Mouse (Mus musculus) stomach, postnatal 0 days (tissue): Measurements from ENCODE around the gene 2210010C04Rik. TPM values are rescaled to one million over a fixed set of nuclear protein-coding genes. Genes with fewer than 3 reads are reported as not detected.

ENCODE experiments used
- ATAC-seq: fragments of 200-750 bp; cut with Nextera tagmentation; 2 replicates; pipeline ENCODE4 v1.8.0; 2017; ENCODE audit not compliant: low FRiP score, low TSS enrichment
- DNase-seq: peaks from one replicate; pipeline ENCODE4 v3.0.0-alpha.2; 2016; ENCODE audit warnings: low spot score
- H3K27ac ChIP-seq: fragments of 300-500 bp; sonication (generic); replicated peaks from 2 replicates; pipeline ENCODE4 v1.5.1; 2014; ENCODE audit warnings: mild to moderate bottlenecking, control low read depth
- H3K27me3 ChIP-seq: fragments of 300-500 bp; sonication (generic); 2 replicates; pipeline ENCODE4 v1.6.1; 2014; ENCODE audit warnings: low read length; ENCODE audit not compliant: control insufficient read depth, insufficient read depth
- H3K36me3 ChIP-seq: fragments of 300-500 bp; sonication (generic); 2 replicates; pipeline ENCODE4 v1.6.1; 2014; ENCODE audit warnings: low read length, mixed read lengths; ENCODE audit not compliant: control insufficient read depth, insufficient read depth
- H3K4me1 ChIP-seq: fragments of 300-500 bp; sonication (generic); replicated peaks from 2 replicates; pipeline ENCODE4 v1.6.1; 2014; ENCODE audit warnings: antibody characterized with exemption; ENCODE audit not compliant: control insufficient read depth, insufficient read depth
- H3K4me2 ChIP-seq: fragments of 300-500 bp; sonication (generic); replicated peaks from 2 replicates; pipeline ENCODE4 v1.6.1; 2014; ENCODE audit warnings: low read depth, mild to moderate bottlenecking, control low read depth, moderate library complexity
- H3K4me3 ChIP-seq: fragments of 300-500 bp; sonication (generic); 2 replicates; pipeline ENCODE4 v1.5.1; 2014; ENCODE audit warnings: low read depth, low read length, control low read depth
- H3K9ac ChIP-seq: fragments of 300-500 bp; sonication (generic); 2 replicates; pipeline ENCODE4 v1.6.1; 2014; ENCODE audit warnings: mild to moderate bottlenecking, low read length, control low read depth, mixed read lengths
- H3K9me3 ChIP-seq: fragments of 300-500 bp; sonication (generic); 2 replicates; pipeline ENCODE4 v1.6.1; 2016; ENCODE audit warnings: low read length; ENCODE audit not compliant: control insufficient read depth
- CTCF ChIP-seq: IDR thresholded peaks from 2 replicates; pipeline ENCODE4 v1.5.1; 2016; ENCODE audit warnings: antibody characterized with exemption, low read depth, mild to moderate bottlenecking, moderate library complexity
- EP300 ChIP-seq: optimal IDR thresholded peaks from 2 replicates; pipeline ENCODE3; 2016; ENCODE audit warnings: antibody characterized with exemption
- WGBS: fragments of 180-500 bp; shearing (Covaris S2); extraction: QIAGEN DNeasy Blood & Tissue Kit; methylation state at CpG from one replicate; pipeline ENCODE4 v1.1.7; 2014; 5-methylcytosine and 5-hydroxymethylcytosine counted together
- polyA plus RNA-seq: library from polyadenylated mRNA; unstranded; fragments of >200 nt; fragmentation: Nextera tagmentation; extraction: Ambion mirVana; gene quantifications from 2 replicates; pipeline ENCODE4 v1.2.1, GENCODE M21; 2015

The 2210010C04Rik gene
- polyA plus RNA-seq, 1 experiment from 2014 or later, result 1.4 TPM

- no peak overlapping the region for H3K4me2 ChIP-seq
- no peak for DNase-seq
- WGBS, result 78% methylated on average over 6 of the region's 6 CpGs
- no peaks in the 10 kb centered on the region for H3K4me1 ChIP-seq
- no peaks in the 10 kb centered on the region for H3K36me3 ChIP-seq
- TF ChIP-seq EP300, result no peak
- TF ChIP-seq CTCF, result no peak
- no peaks in the 10 kb centered on the region for H3K9me3 ChIP-seq
- ATAC-seq, result no peak
- no peak overlapping the region for H3K4me3 ChIP-seq
- no peaks in the 10 kb centered on the region for H3K27me3 ChIP-seq
- no peak overlapping the region for H3K27ac ChIP-seq
- no peak overlapping the region for H3K9ac ChIP-seq
Observed at GRCm38 (mm10) chr6:41032802-41033201, 2.5 kb downstream of the 2210010C04Rik start.

DNA sequence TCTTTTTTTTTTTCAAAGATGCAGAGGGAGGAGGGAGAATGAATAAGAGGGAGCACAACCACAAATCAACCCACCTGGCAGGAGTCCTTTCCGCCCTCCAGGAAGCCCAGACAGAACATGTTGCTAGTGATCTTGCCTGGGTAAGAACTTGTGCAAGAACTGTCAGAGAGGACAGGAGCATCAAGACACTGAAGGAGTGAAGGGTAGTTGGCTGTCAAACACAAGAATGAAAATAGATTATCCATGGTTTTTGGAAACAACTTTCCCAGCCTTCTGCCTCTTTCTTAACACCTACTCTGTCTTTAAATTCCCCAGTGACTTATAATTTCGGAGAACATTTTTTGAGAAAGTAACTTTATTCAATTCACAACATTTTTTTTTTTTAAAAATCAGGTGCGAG, 3.1 kb downstream of the 2210010C04Rik start:
- Histone ChIP-seq H3K27ac (no peak overlapping the region), H3K4me2 (no peak overlapping the region), H3K36me3 (no peaks in the 10 kb centered on the region), H3K4me1 (no peaks in the 10 kb centered on the region), H3K9ac (no peak overlapping the region), H3K27me3 (no peaks in the 10 kb centered on the region), H3K9me3 (no peaks in the 10 kb centered on the region), H3K4me3 (no peak overlapping the region)
- no peak for DNase-seq
- TF ChIP-seq EP300, result no peak
- TF ChIP-seq CTCF, result no peak
- whole genome bisulfite sequencing, result 84% methylated on average over 3 of the region's 3 CpGs
- no peak for ATAC-seq

DNA sequence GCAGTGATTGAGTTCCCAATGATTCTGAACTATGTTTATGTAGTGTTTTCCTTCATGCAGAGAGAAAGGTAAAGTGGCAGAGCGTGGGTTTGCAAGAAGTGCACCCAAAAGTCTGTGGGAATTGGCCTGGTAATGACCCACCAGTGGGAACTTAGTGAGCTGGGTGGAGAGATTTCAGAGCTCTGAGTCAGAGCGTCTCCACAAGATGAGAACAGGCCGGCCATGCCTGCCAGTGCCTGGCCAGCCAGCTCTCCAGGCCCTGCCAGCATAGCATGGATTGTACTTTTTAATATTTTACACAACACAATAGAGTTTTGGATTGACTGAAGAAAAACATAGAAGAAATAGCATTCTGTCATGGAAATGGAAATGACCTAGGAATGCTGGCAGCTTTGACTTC, 4.5 kb downstream of the 2210010C04Rik start:
- no peaks in the 10 kb centered on the region for H3K9me3 ChIP-seq
- no peak overlapping the region for H3K9ac ChIP-seq
- H3K4me1 ChIP-seq, result no peaks in the 10 kb centered on the region
- H3K27ac ChIP-seq, result no peak overlapping the region
- TF ChIP-seq CTCF, result no peak
- TF ChIP-seq EP300, result no peak
- no peak overlapping the region for H3K4me3 ChIP-seq
- no peak for DNase-seq
- 84% methylated on average over 3 of the region's 3 CpGs for WGBS
- no peak overlapping the region for H3K4me2 ChIP-seq
- no peaks in the 10 kb centered on the region for H3K27me3 ChIP-seq
- no peaks in the 10 kb centered on the region for H3K36me3 ChIP-seq
- no peak for ATAC-seq

GRCm38 (mm10) chr6:41027053-41027452, 8.3 kb downstream of the 2210010C04Rik start:
- H3K9ac ChIP-seq, result no peak overlapping the region
- H3K27me3 ChIP-seq, result no peaks in the 10 kb centered on the region
- no peak overlapping the region for H3K4me2 ChIP-seq
- ATAC-seq (no peak), DNase-seq (no peak)
- H3K9me3 ChIP-seq, result no peaks in the 10 kb centered on the region
- no peaks in the 10 kb centered on the region for H3K4me1 ChIP-seq
- no peak for TF ChIP-seq EP300
- no peak for TF ChIP-seq CTCF
- H3K27ac ChIP-seq, result no peak overlapping the region
- H3K36me3 ChIP-seq, result no peaks in the 10 kb centered on the region
- WGBS, result 25% methylated on average over 2 of the region's 2 CpGs
- no peak overlapping the region for H3K4me3 ChIP-seq

DNA sequence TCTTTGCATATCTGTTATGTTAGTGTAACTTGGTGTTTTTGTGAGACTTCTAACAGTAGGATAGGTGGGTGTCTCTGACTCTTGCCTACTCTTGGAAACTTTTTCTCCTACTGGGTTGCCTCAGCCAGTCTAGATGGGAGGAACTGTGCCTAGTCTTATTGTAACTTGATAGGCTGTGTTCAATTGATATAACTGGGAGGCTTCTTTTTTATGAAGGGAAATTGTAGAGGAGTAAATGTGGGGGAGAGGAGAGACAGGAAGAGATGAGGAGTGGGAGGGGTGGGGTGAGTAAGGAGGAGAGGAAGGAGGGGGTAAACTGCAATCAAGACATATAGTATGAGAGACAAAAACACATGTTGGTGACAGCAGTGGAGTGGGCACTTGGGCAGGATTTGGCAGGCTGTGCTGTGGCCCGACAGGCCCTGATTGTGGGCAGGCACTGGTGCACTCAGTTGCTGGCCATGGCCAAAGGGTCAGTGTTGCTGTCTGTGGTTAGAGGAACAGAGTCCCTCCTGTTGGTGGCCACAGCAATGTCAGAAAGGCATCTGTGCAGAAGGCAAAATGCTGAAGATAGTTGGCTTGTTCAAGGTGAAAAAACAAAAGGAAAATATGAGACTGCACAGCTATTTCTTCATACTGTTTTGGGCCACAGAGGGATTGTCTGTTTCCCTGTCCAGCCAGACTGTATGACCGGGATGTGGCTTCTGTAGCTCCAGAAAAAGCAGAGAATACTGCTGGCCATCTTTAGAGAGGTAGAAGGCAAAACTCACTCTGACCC, 9.2 kb downstream of the 2210010C04Rik start:
- DNase-seq (no peak), ATAC-seq (no peak)
- Histone ChIP-seq H3K36me3 (no peaks in the 10 kb centered on the region), H3K4me2 (no peak overlapping the region), H3K4me3 (no peak overlapping the region), H3K27me3 (no peaks in the 10 kb centered on the region), H3K4me1 (no peaks in the 10 kb centered on the region), H3K27ac (no peak overlapping the region), H3K9me3 (no peaks in the 10 kb centered on the region), H3K9ac (no peak overlapping the region)
- 76% methylated on average over 2 of the region's 2 CpGs for WGBS
- TF ChIP-seq EP300 (no peak), CTCF (no peak)

DNA sequence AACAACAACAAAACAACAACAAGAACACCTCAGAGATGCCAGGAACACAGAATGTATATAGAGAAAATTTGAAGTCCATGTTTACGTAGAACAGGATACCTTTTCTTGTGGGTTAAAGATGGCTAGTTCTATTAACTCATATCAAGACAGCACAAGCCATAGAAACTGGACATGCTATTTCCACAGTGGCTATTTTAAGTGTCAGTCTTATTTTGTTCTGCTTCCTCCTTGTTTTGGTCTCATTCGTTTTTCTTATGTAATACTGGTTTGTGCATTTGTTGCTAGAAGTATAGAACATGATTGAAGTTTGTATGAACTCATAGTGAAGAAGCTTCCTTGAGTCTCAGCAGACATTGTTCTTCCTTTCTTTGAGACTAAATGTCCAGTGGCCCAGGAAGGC, 16.2 kb downstream of the 2210010C04Rik start:
- no peaks in the 10 kb centered on the region for H3K9me3 ChIP-seq
- no peak overlapping the region for H3K9ac ChIP-seq
- H3K27me3 ChIP-seq, result no peaks in the 10 kb centered on the region
- ATAC-seq (no peak), DNase-seq (no peak)
- no peak overlapping the region for H3K27ac ChIP-seq
- no peak overlapping the region for H3K4me3 ChIP-seq
- no peaks in the 10 kb centered on the region for H3K36me3 ChIP-seq
- TF ChIP-seq EP300, result no peak
- no peak for TF ChIP-seq CTCF
- no peak overlapping the region for H3K4me2 ChIP-seq
- no peaks in the 10 kb centered on the region for H3K4me1 ChIP-seq
- 77% methylated on average over 2 of the region's 2 CpGs for WGBS
